Mouse (Mus musculus): ENCODE measurements at regions not wholly inside any gene's neighbourhood (a gene's known extent, or its start where the extent isn't known, plus 50 kb on each side); places are given as distances from the start of the nearest gene placed in this dataset.
"Not testable (repeated sequence)": the region's sequence is repeated elsewhere in the genome, so short reads cannot be mapped to it uniquely, and the experiment has no call there.

GRCm38 (mm10) chr1:108102607-108103006 is 512.8 kb downstream of the Serpinb8 start:
- DNase-seq (ENCODE audit: low read depth, low spot score), result no peak

GRCm38 (mm10) chr1:108110984-108111383 is 521.2 kb downstream of the Serpinb8 start:
- DNase-seq (ENCODE audit: low read depth, low spot score), result no peak

- DNase-seq (ENCODE audit: low read depth, low spot score), result no peak
These were observed 537.6 kb downstream of the Serpinb8 start for GRCm38 (mm10) chr1:108127393-108127792.

GRCm38 (mm10) chr1:108132006-108132405 is 542.2 kb downstream of the Serpinb8 start:
- DNase-seq (ENCODE audit: low read depth, low spot score), result no peak

- DNase-seq (ENCODE audit: low read depth, low spot score), result not testable (repeated sequence)
These were observed 545.5 kb downstream of the Serpinb8 start for GRCm38 (mm10) chr1:108135346-108135745.

- no peak for DNase-seq (ENCODE audit: low read depth, low spot score)
These were observed 554.3 kb downstream of the Serpinb8 start for GRCm38 (mm10) chr1:108144114-108144513.

GRCm38 (mm10) chr1:108181350-108182167 is 591.8 kb downstream of the Serpinb8 start:
- peak; percentile 42 for DNase-seq (ENCODE audit: low read depth, low spot score)

- DNase-seq (ENCODE audit: low read depth, low spot score), result no peak
These were observed 592.3 kb downstream of the Serpinb8 start for GRCm38 (mm10) chr1:108182168-108182539.

- DNase-seq (ENCODE audit: low read depth, low spot score), result peak; percentile 16
These were observed 634.2 kb downstream of the Serpinb8 start for GRCm38 (mm10) chr1:108224047-108224446.

GRCm38 (mm10) chr1:108240152-108240551 is 650.3 kb downstream of the Serpinb8 start:
- DNase-seq (ENCODE audit: low read depth, low spot score), result no peak

- DNase-seq (ENCODE audit: low read depth, low spot score), result no peak
These were observed 665.3 kb downstream of the Serpinb8 start for GRCm38 (mm10) chr1:108255147-108255546.

GRCm38 (mm10) chr1:108259355-108259754 is 669.5 kb downstream of the Serpinb8 start:
- DNase-seq (ENCODE audit: low read depth, low spot score), result no peak

- DNase-seq (ENCODE audit: low read depth, low spot score), result no peak
These were observed 692.3 kb downstream of the Serpinb8 start for GRCm38 (mm10) chr1:108282099-108282498.

GRCm38 (mm10) chr1:108286571-108286970 is 696.8 kb downstream of the Serpinb8 start:
- no peak for DNase-seq (ENCODE audit: low read depth, low spot score)

All from brain, embryonic 18.5 days (tissue).